Mouse (Mus musculus) lung, embryonic 15.5 days (tissue): ENCODE measurements around the gene Ccdc28b. TPM values are rescaled to one million over a fixed set of nuclear protein-coding genes. Genes with fewer than 3 reads are reported as not detected.

Experiments
- ATAC-seq: fragments of 200-750 bp; cut with Nextera tagmentation; 2 replicates; pipeline ENCODE4 v1.8.0; 2017; ENCODE audit warnings: moderate number of reproducible peaks, borderline replicate concordance; ENCODE audit not compliant: low FRiP score, low TSS enrichment; ENCODE audit errors: extremely low read depth
- H3K27ac ChIP-seq: fragments of 300-500 bp; sonication (generic); 2 replicates; pipeline ENCODE4 v1.5.1; 2015; ENCODE audit warnings: moderate library complexity, mild to moderate bottlenecking, inconsistent platforms
- H3K27me3 ChIP-seq: fragments of 300-500 bp; sonication (generic); 2 replicates; pipeline ENCODE4 v1.6.1; 2015; ENCODE audit warnings: inconsistent platforms
- H3K36me3 ChIP-seq: fragments of 300-500 bp; sonication (generic); 2 replicates; pipeline ENCODE4 v1.6.1; 2015; ENCODE audit warnings: inconsistent platforms
- H3K4me1 ChIP-seq: fragments of 300-500 bp; sonication (generic); 2 replicates; pipeline ENCODE4 v1.6.1; 2015; ENCODE audit warnings: inconsistent platforms
- H3K4me2 ChIP-seq: fragments of 300-500 bp; sonication (generic); 2 replicates; pipeline ENCODE4 v1.6.1; 2015; ENCODE audit warnings: inconsistent platforms, mild to moderate bottlenecking, moderate library complexity
- H3K4me3 ChIP-seq: fragments of 300-500 bp; sonication (generic); 2 replicates; pipeline ENCODE4 v1.5.1; 2015; ENCODE audit warnings: mild to moderate bottlenecking, inconsistent platforms
- H3K9ac ChIP-seq: fragments of 300-500 bp; sonication (generic); 2 replicates; pipeline ENCODE4 v1.6.1; 2015; ENCODE audit warnings: inconsistent platforms
- H3K9me3 ChIP-seq: fragments of 300-500 bp; sonication (generic); 2 replicates; pipeline ENCODE4 v1.6.1; 2016; ENCODE audit warnings: inconsistent platforms
- WGBS: fragments of 180-500 bp; shearing (Covaris S2); methylation state at CpG from one replicate; pipeline ENCODE4 v1.1.7; 2015; 5-methylcytosine and 5-hydroxymethylcytosine counted together
- polyA plus RNA-seq: library from polyadenylated mRNA; unstranded; fragments of >200 nt; fragmentation: Nextera tagmentation; extraction: Ambion mirVana; gene quantifications from 2 replicates; pipeline ENCODE4 v1.2.1, GENCODE M21; 2015

Gene Ccdc28b
- polyA plus RNA-seq, 1 experiment from 2014 or later = 59.5 TPM

GRCm38 (mm10) chr4:129640638-129641467 is 17.1 kb upstream of the Ccdc28b start, which contains the start of gene Txlna:
Gene Txlna, minus strand, starts transcription at chr4:129641065.
- peak within 1 kb of the TSS; percentile 65 for H3K4me3 ChIP-seq
- peak within 1 kb of the TSS; percentile 88 for H3K4me2 ChIP-seq
- H3K27ac ChIP-seq = peak within 1 kb of the TSS; percentile 96
- H3K4me1 ChIP-seq = peaks cover 29% of the 10 kb centered on the region
- peaks cover 49% of the 10 kb centered on the region for H3K36me3 ChIP-seq
- peak within 1 kb of the TSS; percentile 78 for H3K9ac ChIP-seq
- H3K27me3 ChIP-seq = no peaks in the 10 kb centered on the region
- no peaks in the 10 kb centered on the region for H3K9me3 ChIP-seq
- under 1% methylated on average over 60 of the region's 60 CpGs for WGBS
- ATAC-seq = peak; percentile 95

- Histone ChIP-seq H3K9me3 (no peaks in the 10 kb centered on the region), H3K4me1 (peaks cover 29% of the 10 kb centered on the region), H3K27me3 (no peaks in the 10 kb centered on the region), H3K4me2 (peak overlapping the region; percentile 88), H3K9ac (peak overlapping the region; percentile 78), H3K36me3 (peaks cover 48% of the 10 kb centered on the region), H3K4me3 (peak overlapping the region; percentile 65), H3K27ac (peak overlapping the region; percentile 96)
- 2% methylated on average over 17 of the region's 17 CpGs for WGBS
- no peak for ATAC-seq
Observed at GRCm38 (mm10) chr4:129640101-129640637, 16.4 kb upstream of the Ccdc28b start.

GRCm38 (mm10) chr4:129639221-129639620 is 15.5 kb upstream of the Ccdc28b start:
- Histone ChIP-seq H3K4me3 (peak overlapping the region; percentile 65), H3K27me3 (no peaks in the 10 kb centered on the region), H3K4me2 (peak overlapping the region; percentile 88), H3K36me3 (peaks cover 48% of the 10 kb centered on the region), H3K9me3 (no peaks in the 10 kb centered on the region), H3K27ac (no peak overlapping the region), H3K4me1 (peaks cover 29% of the 10 kb centered on the region), H3K9ac (no peak overlapping the region; the same call in 1 of the 2 replicates)
- no peak for ATAC-seq
- 79% methylated on average over 15 of the region's 15 CpGs for WGBS

GRCm38 (mm10) chr4:129633852-129634251 is 10.1 kb upstream of the Ccdc28b start:
- Histone ChIP-seq H3K27ac (no peak overlapping the region), H3K9ac (no peak overlapping the region), H3K4me2 (no peak overlapping the region), H3K9me3 (no peaks in the 10 kb centered on the region), H3K4me1 (peaks cover 16% of the 10 kb centered on the region), H3K36me3 (peaks cover 94% of the 10 kb centered on the region), H3K4me3 (no peak overlapping the region), H3K27me3 (no peaks in the 10 kb centered on the region)
- ATAC-seq = no peak
- WGBS = 74% methylated on average over 6 of the region's 6 CpGs

GRCm38 (mm10) chr4:129631867-129632266 is 8.1 kb upstream of the Ccdc28b start:
- H3K36me3 ChIP-seq = peaks cover 97% of the 10 kb centered on the region
- peaks cover 8% of the 10 kb centered on the region; the same call in 1 of the 2 replicates for H3K4me1 ChIP-seq
- no peak overlapping the region for H3K27ac ChIP-seq
- H3K9me3 ChIP-seq = no peaks in the 10 kb centered on the region
- no peak overlapping the region for H3K9ac ChIP-seq
- no peak overlapping the region for H3K4me3 ChIP-seq
- H3K27me3 ChIP-seq = no peaks in the 10 kb centered on the region
- no peak for ATAC-seq
- H3K4me2 ChIP-seq = no peak overlapping the region
- 87% methylated on average over 12 of the region's 12 CpGs for WGBS

GRCm38 (mm10) chr4:129630944-129631343 is 7.2 kb upstream of the Ccdc28b start:
- no peak for ATAC-seq
- WGBS = 70% methylated on average over 4 of the region's 4 CpGs
- Histone ChIP-seq H3K4me2 (no peak overlapping the region), H3K4me1 (peaks cover 17% of the 10 kb centered on the region), H3K9me3 (no peaks in the 10 kb centered on the region), H3K27me3 (no peaks in the 10 kb centered on the region), H3K36me3 (peaks cover 96% of the 10 kb centered on the region), H3K9ac (no peak overlapping the region), H3K27ac (no peak overlapping the region), H3K4me3 (no peak overlapping the region)

GRCm38 (mm10) chr4:129626035-129626434 is 2.3 kb upstream of the Ccdc28b start:
- 61% methylated on average over 6 of the region's 6 CpGs for WGBS
- Histone ChIP-seq H3K36me3 (peaks cover 48% of the 10 kb centered on the region), H3K9ac (no peak overlapping the region), H3K27me3 (no peaks in the 10 kb centered on the region), H3K27ac (no peak overlapping the region), H3K9me3 (no peaks in the 10 kb centered on the region), H3K4me2 (no peak overlapping the region), H3K4me1 (peaks cover 43% of the 10 kb centered on the region), H3K4me3 (no peak overlapping the region)
- ATAC-seq = no peak

- ATAC-seq = no peak
- Histone ChIP-seq H3K4me2 (peak overlapping the region; percentile 71), H3K4me1 (peaks cover 42% of the 10 kb centered on the region), H3K27me3 (no peaks in the 10 kb centered on the region), H3K9ac (0 out of 2 replicates have a peak overlapping the region, but pooled peaks have one; percentile 31), H3K27ac (peak overlapping the region; percentile 84), H3K4me3 (no peak overlapping the region), H3K9me3 (no peaks in the 10 kb centered on the region), H3K36me3 (peaks cover 43% of the 10 kb centered on the region)
- WGBS = 45% methylated on average over 4 of the region's 4 CpGs
Observed at GRCm38 (mm10) chr4:129625496-129625895, 1.7 kb upstream of the Ccdc28b start.

- WGBS = 4% methylated on average over 6 of the region's 6 CpGs
- peak overlapping the region; percentile 31 for H3K9ac ChIP-seq
- peak overlapping the region; percentile 84 for H3K27ac ChIP-seq
Observed at GRCm38 (mm10) chr4:129625029-129625370, 1.3 kb upstream of the Ccdc28b start.

GRCm38 (mm10) chr4:129624281-129625028 is 708 bp upstream of the Ccdc28b start:
- Histone ChIP-seq H3K27ac (peak overlapping the region; percentile 84), H3K4me2 (peak overlapping the region; percentile 71), H3K4me1 (peaks cover 42% of the 10 kb centered on the region), H3K36me3 (peaks cover 34% of the 10 kb centered on the region), H3K9ac (peak overlapping the region; percentile 61), H3K4me3 (peak overlapping the region; percentile 60), H3K27me3 (no peaks in the 10 kb centered on the region), H3K9me3 (no peaks in the 10 kb centered on the region)
- 1% methylated on average over 18 of the region's 18 CpGs for WGBS
- peak; percentile 93 for ATAC-seq

More at GRCm38 (mm10) chr4:129625029-129625370, 1.3 kb upstream of the Ccdc28b start:
- peaks cover 38% of the 10 kb centered on the region for H3K36me3 ChIP-seq
- peaks cover 42% of the 10 kb centered on the region for H3K4me1 ChIP-seq
- peak overlapping the region; percentile 60 for H3K4me3 ChIP-seq
- no peaks in the 10 kb centered on the region for H3K9me3 ChIP-seq
- ATAC-seq = 0 out of 2 replicates have a peak, but pooled peaks have one; percentile 25
- H3K27me3 ChIP-seq = no peaks in the 10 kb centered on the region
- peak overlapping the region; percentile 71 for H3K4me2 ChIP-seq

- ATAC-seq = no peak
Observed at GRCm38 (mm10) chr4:129622803-129623535, 778 bp downstream of the Ccdc28b start.

More at GRCm38 (mm10) chr4:129622803-129623535, 778 bp downstream of the Ccdc28b start:
- H3K4me2 ChIP-seq = peak overlapping the region; percentile 71
- peak overlapping the region; percentile 60 for H3K4me3 ChIP-seq
- H3K27ac ChIP-seq = peak overlapping the region; percentile 84
- H3K36me3 ChIP-seq = peaks cover 19% of the 10 kb centered on the region
- H3K4me1 ChIP-seq = peaks cover 50% of the 10 kb centered on the region
- no peaks in the 10 kb centered on the region for H3K9me3 ChIP-seq
- peak overlapping the region; percentile 61 for H3K9ac ChIP-seq
- 16% methylated on average over 8 of the region's 8 CpGs for whole genome bisulfite sequencing
- no peaks in the 10 kb centered on the region for H3K27me3 ChIP-seq
